Mouse (Mus musculus) CD8-positive naive resting alpha-beta T cell, adult 2 months (primary cell): Measurements from ENCODE around the gene Pnpla3.

Experiments
- DNase-seq, 2 experiments: peaks; one replicate each; pipeline ENCODE4 v3.0.0; 2022; ENCODE audit warnings: low read depth in 2 of 2, low spot score in 2 of 2

Pnpla3 gene

DNA sequence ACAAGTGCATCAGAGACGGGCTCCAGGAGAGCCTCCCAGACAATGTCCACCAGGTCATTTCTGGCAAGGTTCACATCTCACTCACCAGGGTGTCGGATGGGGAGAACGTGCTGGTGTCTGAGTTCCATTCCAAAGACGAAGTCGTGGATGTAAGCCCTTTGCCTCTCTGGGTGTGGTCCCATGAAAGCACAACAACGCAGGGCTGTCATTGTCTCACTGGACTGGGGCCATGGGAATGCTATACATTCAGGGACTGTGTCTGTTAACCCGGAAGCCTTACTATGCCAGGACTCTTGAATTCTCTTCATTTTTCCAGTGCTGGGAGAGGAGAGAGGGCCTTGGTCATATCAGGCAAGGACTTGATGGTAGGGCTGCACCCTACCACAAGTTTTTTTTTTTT, 3.5 kb downstream of the Pnpla3 start:
- no peak for DNase-seq

DNA sequence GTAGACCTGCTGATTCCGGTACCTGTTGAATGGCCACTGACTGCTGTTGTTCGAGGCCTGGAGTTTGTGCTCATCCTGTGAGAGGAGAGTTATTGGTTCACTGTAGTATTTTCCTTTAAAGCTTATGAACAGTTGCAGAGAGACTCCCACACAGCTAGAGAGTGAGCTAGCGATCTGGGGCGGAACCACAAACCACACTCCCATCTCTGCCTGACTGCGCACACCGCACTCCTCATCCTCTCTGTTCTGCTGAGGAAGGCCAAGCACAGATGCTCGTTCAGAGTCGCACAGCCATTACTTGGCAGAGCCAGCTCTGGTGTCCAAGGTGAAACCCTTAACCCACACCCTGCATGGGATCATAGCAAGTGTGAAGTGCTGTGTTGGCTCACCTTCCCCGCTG, 11.1 kb downstream of the Pnpla3 start:
- no peak for DNase-seq

DNA sequence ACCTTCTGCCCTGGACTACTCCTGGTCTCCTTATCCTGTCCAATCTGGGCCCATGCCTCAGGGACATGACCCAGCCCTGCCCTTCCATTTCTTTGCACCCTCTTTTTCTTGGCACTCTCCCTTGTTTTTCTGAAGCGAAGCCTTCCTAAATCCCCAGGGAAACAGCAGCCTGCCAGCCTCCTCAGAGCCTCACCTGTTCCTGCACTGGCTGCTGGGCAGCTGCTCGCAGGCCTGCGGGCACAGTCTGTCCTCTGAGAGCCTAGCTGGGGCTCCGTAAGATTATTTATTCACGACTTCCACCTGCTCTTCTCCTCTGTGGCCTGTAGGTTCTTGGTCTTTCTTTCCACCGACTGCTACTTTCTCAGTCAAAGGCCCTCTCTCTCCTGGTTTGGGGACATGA, 14.4 kb downstream of the Pnpla3 start:
- DNase-seq: no peak

DNA sequence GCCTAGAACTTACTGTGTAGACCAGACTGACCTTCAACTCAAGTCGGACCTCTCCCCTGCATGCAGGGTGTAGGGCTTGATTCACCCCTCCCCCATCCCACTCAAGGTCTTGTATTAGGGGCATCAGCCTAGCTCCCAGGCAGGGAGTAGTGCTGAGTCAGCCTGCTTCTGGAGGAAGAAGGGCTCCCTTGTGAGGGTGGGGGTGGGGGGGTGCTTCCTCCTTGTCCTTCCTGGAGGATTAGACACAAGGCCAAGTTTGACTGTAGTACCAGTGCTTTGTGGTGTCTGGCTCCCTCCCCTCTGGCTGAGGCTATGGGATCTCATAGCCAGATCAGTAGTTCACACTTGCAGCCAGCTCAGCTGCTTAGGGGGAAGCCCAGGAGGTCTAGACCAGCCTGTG, 16.3 kb downstream of the Pnpla3 start:
- no peak for DNase-seq

DNA sequence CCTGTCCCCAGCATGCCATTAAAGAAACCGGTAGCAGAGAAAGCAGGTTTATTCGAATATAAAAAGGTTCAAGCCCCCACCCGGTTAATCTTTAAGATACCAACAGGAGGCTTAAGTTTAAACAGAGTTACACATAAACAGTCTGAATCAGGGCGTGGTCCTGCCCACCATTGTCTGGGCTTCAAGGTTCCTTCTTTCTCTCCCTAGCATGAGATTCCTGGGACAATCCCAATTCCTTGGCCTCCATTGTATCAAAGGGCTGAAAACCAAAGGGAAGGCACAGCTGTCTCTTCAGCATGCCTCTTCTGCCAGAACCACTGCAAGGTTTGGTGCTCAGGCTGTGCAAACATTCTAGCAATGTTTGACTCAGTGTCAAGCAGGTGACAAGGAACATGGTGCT, 18.6 kb downstream of the Pnpla3 start:
- no peak for DNase-seq

DNA sequence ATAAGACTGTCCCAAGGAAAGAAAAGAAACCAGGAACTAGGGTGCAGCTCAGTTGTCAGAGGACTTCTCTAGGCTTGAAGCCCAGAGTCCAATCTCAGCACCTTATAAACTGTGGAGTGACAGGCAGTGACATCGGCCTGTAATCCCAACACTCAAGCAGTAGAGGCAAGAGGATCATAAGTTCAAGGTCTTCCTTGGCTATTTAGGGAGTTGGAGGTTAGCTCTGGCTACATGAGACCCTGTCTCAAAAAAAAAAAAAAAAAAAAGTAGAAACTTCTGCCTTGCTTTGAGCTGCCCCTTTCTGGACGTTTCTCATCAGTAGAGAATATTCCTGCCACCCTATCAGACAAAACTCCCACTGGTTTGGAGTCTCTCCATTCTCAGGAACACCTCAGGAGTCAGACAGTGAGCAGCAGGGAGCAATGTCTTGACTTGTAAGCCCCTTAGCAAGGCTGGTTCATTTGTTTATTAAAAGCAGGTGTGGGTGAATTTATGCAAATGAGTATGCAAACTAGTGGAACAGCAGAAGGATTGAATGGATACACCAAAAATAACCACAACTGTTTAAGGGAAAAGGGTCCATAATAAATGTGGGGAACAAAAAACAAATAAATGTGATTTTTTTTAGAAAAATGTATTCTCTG, 21.4 kb downstream of the Pnpla3 start:
- DNase-seq: no peak

DNA sequence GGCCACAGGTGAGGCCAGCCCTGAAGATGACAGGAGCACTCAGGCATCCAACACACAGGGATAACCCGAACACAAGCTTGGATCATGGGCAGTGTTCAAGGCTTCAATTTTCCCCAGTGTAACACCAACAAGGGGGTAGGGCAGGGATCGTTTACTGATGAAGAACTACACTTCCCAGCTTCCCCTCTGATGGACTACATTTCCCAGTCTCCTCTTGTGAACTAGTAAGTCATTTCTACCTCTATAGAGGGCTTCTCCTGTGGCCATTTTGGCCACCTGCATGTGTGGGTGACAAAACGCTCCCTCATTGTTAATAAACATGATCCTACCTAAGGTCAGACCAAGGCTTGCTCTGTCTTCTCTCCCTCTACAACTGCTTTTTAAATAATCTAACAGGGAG, 22.2 kb downstream of the Pnpla3 start:
- DNase-seq: no peak

DNA sequence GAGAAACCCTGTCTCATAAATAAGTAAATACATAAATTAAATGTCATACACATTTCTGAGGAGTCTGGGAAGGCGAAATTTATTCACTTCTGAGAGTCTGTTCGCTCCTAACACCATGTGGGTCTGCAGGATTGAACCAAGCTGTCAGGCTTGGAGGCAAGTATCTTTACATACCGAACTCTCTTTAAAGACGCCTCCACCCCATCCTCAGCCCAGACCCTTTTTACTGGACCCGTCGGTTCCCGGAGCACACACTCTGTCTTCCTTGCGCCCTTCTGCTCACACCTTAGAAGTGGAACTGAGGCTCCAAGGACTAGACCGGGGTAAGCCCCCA, 24.1 kb downstream of the Pnpla3 start:
- no peak for DNase-seq

DNA sequence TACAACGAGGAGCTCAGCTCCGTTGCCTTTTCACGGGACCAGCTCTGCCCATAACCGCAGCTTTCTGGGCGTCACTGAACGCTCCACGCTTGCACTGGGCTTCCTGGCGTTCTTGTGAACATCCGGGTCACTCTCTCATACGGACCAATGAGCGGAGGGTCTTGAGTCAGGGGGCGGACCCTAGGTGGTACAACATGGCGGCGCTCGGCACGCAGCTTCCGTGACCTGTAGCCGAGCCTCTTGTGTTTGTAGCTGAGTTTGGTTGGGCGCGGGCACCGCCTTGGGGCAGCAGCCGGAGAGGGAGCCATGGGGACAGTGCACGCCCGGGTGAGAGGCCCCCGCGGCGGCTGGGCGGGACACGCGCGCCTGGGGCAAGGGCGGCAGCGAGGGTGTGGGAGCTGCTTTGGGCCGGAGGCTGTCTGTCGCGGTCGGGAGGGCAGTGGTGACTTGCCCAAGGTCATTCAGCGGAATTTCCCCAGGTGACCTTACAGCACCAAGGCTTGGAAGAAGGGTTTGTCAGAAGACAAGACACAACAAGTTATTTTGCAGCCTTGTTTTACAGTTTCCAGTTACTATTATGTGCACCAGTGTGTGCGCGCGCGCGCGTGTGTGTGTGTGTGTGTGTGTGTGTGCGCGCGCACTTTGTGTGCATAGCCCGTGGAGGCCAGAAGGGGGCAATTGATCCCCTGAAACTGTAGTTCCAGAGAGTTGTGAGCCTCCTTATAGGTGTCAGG, 24.6 kb downstream of the Pnpla3 start, which contains the start of gene Samm50:
Samm50 (plus strand) TSS at position 184 of the 734 bp plus-strand sequence.
- peak; percentile 85 to 89 for DNase-seq

DNA sequence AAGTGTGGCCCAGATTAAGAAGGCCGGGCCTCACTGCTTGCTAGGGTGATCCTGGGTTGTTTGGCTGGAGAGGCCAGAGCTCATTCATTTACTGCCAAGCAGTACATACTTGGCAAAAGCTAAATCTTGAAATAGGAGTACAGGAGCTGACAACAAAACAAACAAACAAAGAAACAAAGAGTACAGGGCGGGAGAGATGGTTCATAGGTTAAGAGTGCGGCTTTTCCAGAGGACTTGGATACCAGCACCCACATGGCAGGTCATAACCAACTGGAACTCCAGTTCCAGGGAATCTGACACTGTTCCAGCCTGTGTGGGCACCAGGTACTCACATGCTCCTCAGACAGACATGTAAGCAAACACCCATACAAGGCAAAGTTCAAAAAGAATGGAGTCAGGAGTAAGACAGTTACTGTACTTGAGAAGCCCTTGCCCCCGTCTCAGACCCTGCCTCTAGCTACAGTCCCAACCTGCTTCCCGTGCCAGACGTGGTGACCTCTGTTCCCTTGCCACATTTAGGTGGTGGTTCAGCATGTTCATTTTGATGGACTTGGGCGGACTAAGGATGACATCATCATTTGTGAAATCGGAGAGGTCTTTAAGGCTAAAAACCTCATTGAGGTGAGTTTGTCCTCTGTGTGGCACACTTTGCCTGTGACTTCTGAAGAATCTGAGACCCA, 29.0 kb downstream of the Pnpla3 start:
- DNase-seq: no peak

DNA sequence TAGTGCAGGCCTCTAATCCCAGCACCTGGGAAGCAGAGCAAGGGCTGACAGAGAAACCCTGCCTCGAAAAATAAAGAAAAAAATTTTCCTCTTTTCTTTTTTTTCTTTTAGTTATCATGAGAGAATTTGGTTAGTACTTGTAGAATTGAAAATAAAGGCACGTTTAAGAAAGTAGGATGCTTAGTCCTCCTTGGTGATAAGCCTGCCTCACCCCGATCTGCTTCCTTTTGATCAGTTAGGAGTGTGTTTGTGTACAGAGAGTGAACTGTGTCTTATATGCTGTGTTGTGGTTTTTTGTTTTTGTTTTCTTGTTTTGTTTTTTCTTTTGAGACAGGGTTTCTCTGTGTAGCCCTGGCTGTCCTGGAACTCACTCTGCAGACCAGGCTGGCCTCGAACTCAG, 39.7 kb downstream of the Pnpla3 start:
- DNase-seq: no peak

DNA sequence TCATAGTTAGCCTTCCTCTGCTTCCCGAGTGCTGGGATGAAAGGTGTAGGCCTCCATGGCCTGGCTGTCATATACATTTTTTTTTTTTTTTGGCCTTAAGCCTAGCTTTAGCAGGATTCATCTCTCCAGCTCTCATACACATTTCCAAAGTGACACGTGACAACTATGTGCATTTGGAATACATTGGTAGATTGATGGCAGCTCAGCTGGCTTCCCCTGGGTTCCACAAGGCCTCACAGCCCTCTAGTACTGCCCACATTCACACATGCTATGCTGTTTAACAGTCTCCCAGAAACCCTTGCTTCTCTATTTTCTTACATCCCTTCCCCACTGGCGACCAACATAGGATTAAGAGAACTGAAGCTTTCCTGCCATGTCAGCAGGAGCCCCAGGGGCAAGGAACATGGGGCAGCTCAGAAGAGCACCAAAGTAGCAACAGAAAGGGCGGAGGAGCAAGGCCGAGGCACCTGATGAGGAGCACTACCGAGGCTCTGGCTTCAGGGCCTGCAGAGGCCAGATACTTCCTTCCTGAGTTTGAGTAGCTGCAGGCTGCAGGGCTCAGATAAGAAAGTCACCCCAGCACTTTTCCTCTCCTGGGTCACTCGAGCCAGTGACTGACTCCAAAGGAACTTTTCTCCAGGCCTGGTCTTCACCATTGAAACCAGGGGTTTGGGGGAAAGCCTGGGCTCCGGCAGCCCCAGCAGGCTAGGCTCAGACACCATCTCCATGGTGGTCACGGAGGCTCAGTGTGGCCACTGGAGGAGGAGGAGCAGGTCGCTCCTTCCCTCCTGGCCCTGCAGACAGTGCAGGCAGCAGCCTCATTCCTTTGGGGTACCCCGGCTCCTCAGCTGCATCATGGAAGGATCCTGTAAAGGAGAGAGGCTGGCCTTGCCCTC, 42.1 kb downstream of the Pnpla3 start:
- DNase-seq: no peak

DNA sequence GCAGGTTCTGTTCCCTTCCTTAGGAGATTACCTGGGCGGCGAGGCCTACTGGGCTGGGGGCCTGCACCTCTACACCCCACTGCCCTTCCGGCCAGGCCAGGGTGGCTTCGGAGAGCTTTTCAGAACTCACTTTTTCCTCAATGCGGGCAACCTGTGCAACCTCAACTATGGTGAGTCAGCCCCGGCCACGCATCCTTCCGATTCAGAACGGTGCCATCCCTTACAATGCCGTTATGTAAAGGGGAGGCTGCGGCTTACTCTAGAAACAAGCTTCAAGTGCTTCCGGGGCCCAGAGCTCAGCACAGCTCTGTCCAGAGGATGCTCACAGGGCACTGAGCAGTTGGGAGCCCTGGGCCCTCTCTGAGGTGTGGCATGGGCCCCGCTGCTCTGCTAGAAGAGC, 42.8 kb downstream of the Pnpla3 start:
- DNase-seq: no peak

DNA sequence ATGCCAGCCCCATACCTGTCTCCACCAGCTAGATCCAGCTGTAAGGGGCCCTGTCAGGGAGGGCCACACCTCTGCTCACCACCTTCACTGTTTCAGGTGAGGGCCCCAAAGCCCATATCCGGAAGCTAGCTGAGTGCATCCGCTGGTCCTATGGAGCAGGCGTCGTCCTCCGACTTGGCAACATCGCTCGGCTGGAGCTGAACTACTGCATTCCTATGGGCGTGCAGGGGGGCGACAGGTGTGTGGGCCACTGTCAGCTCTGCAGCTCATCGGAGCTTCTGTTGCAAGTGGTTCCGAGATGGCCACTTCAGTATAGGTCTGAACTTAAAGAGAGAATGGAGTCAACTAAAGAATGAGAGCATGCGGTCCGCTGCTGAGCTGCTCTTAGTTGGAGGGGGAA, 43.3 kb downstream of the Pnpla3 start:
- no peak for DNase-seq

DNA sequence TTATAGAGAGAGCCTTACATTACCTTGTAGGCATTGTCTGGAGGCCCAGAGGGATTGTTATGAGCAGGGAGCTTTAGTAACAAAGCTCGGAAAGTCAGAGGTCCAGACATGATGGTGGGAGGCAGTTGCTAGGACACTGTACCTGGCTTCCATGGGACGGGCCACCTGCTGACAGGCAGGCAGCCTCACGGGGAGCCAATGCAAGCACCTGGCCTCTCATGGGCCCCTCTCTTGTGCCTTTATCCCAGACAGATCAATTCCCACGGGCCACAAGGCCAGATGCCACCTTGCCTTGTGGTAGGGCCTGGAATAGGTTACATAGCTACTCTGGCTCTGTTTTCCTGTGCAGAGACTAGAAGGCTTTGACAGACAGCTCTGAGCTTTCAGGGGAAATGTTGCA, 43.9 kb downstream of the Pnpla3 start:
- no peak for DNase-seq

DNA sequence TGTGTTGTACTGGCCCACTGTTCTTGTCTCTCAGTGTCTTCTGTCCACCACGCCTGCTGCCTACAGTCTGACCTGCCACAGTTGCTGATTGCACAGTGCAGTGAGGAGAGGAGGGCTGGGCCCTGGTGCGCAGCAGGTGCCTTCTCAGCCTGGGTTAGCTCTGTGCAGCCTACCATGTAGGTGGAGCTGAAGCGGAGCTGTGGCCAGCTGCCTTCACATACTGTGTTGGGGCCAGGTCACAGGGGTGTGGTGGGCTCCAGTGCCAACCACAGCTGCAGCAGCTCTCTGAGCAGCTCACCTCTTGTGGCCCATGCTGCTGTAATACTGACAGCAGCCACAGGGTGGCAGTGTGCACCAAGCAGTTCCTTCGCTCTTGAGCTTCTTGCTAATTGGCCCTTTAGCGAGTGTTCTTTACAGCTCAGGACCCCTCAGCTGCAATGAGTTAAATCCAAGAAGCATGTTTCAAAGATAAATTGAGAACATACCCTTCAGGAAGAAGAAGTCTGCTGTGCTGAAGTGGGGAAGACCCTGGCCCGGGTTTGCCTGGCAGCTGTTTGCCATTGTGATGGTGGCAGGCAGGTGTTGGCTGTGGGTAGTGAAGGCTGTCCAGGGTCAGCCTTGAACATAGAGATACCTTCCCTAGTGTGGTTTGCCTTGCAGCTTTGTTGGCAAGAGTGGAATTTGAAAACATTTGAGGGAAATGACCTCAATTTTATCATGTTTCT, 44.6 kb downstream of the Pnpla3 start:
- DNase-seq: peak; percentile 46 to 52

DNA sequence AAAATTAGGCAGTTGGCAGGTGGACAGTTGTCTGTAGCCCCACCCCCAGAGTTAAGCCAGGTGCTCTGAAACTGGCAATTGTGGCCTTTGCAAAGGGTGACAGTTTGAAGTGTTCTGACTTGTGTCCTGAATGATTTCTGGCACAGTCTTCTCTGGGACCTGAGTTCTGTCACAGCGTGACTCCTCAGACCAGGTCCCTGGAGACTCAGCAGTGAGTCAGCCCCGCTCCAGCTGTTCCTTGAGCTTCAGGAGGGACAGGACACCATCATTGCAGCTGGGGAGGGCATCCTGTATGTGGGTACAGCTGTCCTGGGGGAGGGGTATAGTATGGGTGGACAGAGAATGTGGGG, 45.1 kb downstream of the Pnpla3 start:
- no peak for DNase-seq

DNA sequence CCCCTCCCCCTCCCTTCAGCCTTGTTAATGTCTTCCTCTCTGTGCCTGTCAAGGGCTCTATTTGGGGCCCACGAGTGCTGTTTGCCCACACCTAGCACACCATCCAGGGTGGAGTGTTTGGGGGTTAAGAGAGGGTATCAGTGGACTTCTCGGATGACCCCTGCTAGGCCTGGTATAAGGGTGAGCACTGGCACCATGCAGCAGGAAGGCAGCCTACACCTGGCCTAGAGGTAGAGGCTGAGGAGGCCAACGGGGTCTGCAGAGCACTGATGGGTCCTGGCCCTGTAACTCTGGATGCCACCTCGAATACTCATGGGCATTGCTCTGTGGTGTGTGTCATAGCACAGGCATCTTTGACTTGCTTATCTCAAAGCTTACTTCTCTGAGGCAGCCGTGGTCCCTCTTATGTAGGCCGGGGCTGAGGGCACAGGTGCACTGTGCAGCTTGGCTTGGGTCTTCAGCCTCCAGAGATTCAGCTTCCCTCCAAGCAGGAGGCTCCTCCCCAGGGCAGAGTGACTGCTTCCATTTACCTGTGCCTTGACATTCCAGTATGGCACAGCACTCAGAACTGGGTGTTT, 45.6 kb downstream of the Pnpla3 start:
- DNase-seq: no peak

DNA sequence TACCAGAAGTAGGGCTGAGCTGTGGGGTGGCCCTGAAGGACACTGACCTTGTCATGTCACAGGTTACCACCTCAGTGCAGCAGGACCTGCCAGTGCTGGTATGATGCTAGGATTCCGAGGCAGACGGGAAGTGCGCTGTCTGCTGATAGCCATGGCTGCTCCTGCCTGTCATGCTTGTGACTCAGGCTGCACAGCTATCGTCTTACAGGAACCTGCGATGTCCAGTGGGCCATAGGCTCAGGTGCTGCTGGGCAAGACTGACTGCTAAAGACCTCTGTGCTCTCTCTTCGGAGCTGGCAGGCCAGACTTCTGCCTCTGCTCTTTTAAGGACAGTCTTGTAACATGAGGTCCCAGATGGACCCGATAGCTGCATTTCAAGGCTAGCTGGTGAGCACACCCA, 46.8 kb downstream of the Pnpla3 start:
- DNase-seq: no peak

DNA sequence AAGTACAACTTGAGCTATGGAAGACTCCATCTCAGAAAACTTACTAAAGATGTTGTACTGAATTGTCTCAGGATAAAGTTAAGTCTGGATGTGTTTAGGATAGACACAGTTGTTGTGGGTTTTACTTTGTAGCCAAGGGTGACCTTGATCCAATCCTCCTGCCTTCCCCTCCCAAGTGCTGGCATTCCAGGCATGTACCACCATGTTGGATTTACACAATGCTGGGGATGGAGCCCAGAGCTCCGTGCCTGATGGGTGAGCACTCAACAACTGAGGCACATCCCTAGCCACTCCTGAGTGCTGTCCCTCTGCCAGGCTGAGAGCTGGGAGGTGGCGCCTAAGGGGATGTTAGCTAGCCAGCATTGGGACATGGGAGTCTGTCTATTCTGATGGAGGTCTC, 47.6 kb downstream of the Pnpla3 start:
- DNase-seq: no peak

DNA sequence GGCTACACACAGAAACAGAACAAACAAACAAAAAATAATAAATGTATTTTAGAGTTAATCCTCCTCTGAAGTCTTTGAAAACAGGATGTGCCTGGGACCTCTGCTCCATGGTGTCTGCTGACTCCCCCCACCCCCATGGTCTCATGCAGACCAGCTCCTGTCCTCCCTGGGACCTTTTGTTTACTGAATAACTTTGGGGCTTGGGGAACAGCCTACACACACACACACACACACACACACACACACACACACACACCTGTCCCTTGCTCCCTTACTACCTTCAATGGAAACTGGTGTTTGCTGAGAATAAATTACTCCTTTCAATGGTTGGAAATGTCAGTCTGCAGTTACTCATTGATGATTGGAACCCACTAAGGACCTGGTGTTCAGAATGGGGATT, 48.4 kb downstream of the Pnpla3 start:
- DNase-seq: no peak
